Mouse (Mus musculus) urinary bladder, adult 18-20 months (tissue): ENCODE results near the gene Mtr.
A peak's percentile ranks its signal among the peaks of the same experiment; 100 is the strongest.

Experiments
- DNase-seq, 2 experiments: peaks; one replicate each; pipeline ENCODE4 v3.0.0; 2022; ENCODE audit warnings: low spot score in 2 of 2, mixed read lengths in 2 of 2

The Mtr gene

DNA sequence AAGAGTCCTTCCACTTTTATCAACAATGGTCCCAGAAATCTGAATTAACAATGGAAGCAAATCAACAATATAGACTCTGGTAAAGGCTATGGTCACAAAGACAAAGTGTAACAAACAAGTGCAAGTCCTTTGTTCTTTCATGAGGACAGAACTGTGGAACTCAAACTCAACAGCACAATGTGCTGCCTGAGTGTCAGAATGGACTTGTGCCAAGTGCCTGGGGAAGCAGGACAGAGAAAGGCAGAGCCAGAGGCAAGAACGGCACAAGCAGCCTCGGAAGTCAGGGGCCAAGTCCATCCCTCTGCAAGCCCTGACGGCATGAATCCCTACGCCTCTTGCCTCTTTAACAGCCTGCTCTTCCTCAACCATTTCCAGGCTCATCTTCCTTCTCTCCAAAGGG lies 13.9 kb downstream of the Mtr start:
- DNase-seq: no peak

DNA sequence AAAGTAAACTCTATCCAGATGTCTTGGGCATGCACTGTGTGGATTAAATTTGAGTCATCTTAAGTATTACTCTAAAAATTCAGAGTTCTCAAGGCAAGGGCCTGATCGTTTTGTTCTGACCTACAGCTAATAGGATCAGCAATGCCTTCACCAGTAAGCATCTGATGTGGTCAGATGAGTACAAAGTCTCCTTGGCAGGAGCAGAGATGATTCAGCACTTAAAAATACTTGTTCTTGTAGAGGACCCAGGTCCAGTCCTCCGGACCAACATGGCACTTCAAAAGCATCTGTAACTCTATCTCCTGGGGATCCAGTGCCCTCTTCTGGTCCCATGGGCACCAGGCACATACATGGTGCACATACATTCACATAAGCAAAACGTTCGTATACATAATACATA lies 25.8 kb downstream of the Mtr start:
- no peak for DNase-seq

DNA sequence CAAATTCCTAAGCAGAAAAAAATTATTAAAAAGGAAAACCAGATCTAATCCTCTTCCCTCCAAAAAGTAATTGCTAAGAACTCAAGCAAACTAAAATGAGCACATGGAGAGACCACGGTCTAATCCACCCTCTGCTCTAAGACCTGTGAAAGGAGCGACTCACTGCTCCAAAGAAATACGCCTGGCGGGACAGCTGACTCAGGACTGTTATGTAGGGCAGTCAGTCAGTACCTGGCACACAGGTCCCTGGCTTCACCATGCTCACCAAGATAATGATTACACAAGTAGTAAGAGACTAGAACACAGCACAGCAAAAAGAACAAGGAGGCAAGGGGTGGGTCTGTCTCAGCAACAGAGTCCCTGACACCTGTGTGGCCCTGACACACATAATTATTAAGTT lies 29.7 kb downstream of the Mtr start:
- no peak for DNase-seq

DNA sequence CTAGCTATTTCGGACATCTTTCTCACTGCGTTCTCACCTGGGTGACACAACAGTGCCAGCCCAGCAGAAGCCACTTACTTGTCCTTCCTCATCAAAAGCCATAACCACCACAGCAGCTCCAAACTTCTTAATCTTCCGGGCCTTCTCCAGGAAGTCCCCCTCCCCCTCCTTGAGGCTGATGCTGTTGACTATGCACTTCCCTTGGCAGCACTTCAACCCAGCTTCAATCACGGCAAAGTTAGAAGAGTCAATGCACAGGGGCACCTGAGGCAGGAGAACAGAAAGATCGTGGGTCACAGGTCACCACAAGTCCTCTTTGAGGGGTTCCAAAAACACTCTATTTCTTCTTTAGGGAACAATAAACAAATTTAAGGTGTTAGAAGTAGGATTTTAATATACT lies 30.3 kb downstream of the Mtr start:
- no peak for DNase-seq

DNA sequence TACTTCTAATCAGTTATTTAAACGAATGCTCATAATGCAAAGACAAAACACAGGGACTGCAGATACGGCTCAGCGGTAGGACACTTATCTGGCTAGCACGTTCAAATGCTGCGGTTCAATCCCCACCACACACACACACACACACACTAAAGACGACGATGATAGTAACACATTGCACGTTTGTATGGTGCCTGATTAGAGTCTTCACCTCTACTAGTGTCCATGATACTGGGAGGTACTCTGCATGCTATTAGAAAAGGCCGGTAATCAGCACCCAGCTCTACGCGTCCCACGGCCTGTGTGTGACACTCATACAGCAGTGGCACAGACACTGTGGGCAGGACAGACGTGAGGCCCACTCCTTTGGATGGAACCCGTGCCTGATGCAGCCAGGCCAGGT lies 39.3 kb downstream of the Mtr start:
- DNase-seq: no peak

DNA sequence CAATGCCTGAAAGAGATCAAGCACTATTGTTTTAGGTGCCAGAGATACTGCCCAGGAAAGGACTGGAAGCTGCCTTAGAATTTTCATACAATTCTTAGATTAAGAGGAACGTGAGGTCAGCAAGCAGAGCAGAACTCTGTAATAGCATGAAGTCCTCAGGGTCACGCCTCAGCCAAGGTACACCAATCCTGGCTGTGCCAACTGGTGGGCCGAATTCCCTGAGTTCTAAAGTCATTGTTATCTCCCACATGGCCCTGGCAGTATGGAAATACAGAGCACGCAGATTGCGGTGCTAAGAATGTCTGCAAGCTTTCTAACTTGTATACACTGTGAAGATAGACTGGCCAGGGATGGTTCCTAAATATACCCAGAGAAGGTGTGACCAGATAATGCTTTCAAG lies 43.0 kb downstream of the Mtr start:
- DNase-seq: no peak

DNA sequence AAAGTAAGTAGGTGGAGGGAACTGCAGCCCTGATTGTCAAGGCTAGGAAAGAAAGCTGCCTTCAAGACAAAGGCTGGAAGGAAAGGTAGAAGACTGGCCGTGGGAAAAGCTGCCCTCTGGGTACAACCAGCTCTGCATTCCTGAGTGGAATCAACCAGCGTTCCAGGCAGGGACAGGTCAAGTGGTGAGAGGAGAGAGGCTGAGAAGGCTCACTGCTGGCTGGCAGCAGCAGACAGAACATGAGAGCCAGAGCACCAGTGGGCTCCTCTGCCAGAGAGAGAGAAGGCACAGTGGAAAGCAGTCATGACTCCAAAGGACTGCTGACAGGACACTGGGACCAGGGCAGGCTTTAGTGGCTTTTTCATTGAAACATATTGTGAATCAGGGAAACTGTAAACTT lies 46.9 kb downstream of the Mtr start:
- DNase-seq: no peak

DNA sequence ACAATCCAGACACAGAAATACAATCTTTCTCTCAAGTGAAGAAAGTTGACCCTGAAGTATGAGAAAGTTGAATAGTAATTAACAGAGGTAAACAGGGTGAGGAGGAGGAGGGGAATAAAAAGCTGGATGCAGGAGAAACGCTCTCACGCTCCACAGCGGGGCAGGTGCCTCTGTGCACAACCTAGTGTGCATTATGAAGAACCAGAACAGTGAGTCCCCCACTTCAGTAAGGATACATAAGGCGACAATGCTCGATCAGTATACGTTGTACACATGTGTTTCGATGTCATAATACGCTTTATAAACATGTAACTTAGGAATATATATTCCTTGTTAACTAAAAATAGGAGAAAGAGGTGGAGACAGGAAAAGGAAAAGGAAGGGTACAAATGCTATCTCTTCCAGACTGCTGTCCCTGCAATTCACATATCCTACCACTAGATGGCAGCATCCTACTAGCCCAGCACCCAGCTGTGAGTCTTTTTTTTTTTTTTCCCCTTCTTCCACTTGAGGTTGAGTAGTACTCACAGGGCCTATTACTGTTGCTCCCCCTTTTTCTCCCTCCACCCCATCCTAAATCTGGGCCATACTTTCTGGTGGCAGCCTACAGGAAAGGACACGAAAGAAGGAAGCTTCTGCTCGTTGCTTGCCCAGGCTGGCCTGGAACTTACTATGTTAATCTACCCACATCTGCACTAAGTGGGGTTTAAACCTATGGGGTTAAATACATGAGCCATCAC lies 47.7 kb downstream of the Mtr start:
- DNase-seq: peak in 1 of 2 experiments; percentile 12

DNA sequence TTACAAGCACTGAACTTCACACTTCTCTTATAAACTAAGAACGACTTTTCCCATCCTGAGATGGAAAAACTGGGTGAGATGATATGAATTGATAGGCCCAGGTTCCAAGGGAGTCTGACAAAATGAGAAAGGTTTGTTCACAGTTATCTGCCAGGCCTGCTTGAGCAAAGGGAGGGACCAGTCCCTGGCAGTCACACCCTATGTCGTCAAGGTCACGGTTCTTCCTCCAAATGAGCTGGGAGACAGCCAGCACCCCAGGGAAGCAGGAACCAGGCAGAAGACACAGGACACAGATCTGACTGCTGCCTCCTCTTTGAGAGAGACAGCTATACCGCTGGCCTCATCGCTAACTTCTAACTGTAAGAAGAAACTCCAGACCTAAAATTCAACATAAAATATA lies 57.5 kb downstream of the Mtr start:
- DNase-seq: no peak

DNA sequence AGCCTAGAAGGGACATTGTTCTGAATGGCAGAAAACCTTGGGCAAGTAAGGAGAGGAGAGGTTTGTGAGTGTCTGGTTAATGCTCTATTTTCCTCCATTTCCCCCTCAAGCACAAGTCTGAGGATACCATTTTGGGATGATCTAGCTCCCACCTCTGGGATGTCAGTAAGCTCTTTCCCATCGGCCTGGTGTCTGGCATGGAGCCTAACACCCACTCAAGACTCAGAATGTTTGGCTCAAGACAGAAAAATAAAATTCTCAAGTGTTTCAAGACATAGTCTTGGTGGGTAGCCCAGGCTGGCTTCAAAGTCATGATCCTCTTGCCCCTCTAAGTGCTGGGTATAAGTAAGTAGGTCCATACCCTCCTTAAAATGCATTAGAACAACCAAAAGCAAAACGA lies 59.4 kb downstream of the Mtr start:
- no peak for DNase-seq

DNA sequence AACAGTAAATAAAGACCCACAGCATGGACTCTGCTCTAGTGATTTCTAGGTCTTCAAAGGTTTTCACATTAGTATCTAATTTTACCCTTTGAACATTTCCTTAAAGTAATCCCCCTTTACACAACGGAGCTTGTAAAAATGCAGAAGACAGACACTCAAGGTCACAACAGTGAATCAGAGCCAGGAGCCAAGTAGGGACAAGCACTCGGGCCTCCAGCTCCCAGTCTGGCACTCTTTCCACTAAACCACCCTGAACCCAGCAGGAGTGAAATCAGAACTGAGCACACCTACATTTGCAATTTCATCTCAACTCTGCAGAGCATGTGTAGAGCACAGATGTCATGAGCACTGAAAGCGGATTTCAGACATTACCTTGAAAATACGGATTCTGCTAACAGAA lies 61.1 kb downstream of the Mtr start:
- DNase-seq: no peak

DNA sequence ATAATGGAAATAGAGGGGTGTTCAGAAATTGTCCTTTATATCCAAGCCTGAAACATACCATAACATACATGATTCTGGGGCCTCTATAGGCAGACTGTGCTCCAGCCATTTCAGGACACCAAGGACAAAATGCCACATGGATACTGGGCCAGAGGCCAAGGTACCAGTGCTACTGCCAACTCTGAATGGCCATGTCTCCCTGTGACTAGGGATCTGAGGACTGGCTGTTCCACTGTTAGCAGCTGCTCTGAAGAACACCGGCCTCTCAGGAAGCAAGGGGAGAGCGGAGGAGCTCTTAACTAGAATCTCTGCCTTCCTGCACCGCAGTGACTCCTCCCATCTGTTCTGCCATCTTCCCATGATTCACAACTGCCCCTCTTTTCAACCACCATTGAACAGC lies 61.9 kb downstream of the Mtr start:
- no peak for DNase-seq

DNA sequence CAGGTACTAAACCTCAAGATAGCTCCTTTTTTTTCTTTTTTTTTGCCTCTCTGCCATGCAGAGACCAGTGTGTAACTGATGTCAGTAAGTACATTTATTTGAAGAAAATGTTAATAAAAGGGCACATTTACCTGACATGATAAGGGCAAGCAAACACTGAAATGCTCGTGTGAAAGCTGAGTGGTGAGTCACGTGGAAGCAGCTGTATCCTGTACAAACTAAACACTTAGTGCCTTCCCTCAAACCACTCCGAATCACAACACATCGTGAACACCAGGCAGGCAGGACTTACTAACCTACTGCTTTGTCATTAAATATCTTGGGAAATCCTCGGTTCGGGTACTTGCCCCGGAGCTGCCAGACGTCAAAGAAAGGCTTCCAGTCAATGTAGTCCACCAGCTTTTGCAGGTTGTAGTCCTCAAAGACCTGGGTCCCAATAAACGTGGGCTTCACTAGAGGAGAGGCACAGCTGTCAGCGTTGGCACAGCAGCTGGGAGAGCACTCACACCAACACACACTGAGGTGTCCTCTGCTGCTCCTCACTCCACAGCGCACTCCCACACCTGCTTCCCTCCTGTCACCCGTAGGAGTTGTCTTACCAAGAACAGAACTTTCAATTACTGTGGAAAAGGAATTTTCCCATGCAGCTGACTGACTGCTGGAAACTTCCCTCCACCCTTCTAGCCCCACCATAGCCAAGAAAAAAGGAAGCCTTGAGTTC lies 62.8 kb downstream of the Mtr start:
- no peak for DNase-seq

DNA sequence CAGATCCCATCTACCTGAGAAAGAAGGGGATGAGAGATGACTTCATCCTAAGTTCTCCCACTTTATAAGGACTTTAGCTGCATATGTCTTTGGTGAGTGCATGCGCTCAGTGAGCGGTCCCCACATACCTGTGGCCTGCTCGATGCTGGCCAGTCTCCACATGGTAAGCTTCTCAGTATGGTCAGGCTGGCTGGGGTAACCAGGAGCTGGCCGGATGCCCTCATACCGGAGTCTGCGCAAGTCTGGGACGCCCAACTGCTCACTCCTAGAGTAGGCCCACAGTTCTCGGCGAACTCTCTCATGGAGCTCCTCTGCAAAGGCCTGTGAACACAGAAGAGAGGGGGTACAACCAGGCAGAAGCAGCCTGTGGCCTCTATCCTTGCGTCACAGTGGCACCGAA lies 68.7 kb downstream of the Mtr start:
- no peak for DNase-seq

DNA sequence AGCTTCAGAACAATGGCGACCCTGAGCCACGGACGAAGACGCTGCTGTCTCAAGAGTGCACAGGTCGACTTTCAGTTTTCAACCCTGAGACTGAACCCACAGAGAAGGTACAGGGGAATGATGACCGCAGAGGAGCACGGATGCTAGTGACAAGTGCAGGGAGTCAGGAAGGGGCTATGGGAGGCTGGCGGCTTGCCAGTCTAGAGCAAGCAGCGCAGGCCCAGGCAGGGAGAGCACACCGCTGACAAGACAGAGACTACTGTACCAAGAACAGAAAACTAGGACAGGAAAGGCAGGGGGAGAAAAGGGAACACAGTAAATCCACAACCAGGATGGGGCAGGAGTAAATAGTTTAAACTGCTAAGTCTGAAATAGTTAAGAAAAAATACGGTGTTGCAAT lies 69.1 kb downstream of the Mtr start:
- DNase-seq: no peak

DNA sequence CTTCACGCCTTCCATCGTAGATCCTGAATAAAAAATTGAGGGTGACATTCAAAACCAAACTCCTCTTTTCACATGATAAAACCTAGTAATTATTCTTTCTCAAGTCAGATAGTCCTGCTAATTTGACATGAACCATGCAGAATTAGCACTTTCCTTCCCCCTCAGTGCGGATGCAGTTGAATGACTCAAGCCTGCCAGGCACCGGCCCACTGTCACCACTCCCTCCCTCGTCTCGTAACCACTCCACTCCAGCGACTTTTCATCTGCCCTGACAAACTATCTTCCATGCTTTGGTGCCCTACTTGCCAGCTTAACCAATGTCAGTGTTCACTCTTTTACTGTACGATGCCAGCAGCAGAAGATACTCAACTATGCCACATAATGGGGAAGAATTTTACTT lies 78.4 kb downstream of the Mtr start:
- no peak for DNase-seq

DNA sequence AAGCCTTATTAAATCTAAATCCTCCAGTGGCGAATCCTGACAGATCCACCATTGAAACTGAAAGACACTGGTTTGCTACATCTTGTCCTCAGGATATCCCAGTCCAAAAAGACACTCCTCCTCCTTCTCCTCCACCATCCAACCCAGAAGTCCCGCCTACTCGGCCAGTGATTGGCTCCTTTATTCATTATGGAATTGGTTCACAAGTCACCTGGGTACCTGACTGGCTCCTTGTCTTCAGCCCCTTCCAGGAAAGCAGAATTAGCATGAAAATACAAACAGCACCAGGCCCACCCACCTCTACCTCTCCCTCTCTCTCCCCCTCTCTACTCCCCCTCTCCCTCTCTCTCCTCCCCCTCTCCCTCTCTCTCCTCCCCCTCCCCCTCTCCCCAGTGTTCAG lies 81.2 kb downstream of the Mtr start:
- DNase-seq: no peak

DNA sequence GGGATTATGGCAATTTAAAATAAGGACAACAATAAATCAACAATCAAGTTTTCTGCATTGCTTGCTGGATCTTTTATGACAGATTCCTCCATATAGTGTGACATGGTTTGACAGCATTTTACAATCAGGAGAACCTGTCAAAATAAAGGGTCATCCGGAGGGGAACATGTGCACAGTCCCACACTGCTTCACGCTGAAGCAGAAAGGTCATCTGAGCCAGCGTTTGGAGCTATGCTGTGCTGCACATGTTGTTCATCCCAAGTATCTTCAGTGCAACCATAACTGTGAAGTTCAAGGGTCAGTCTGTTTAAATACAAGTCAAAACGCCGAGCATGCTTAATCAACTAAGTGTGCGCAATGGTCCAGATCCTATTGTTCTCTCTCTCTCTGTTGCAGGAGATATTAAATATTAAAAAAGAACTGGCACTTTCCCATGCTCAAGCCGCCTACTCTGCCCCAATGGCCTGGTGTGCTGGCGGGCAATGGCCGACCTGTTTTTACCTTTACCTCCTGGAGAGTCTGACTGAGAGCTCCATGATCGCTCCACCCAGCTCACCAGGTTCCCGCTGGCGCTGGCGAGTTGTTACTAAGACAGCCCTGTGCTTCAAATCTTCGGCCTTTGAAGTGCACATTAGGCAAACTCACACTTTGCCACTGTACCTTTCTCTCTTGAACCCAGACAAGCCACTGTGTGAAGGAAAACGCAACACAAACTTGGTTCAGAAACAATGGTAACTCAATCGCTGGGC lies 81.8 kb downstream of the Mtr start:
- DNase-seq: no peak

DNA sequence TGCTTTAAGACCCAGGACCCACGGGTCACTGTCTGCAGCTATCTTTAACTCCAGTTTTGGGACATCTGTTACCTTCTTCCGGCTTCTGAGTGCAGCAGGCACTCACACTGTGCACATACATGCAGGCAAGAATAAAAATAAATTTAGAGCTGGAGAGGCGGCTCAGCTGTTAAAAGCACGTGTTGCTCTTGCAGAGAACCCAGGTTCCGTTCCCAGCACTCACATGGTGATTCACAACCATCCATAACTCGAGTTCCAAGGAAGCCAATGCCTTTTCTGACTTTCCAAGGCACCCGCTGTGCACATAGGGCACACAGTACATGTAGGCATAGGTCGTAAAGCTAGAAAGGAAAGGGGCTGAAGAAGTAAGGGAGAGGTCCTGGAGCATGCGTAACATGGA lies 90.6 kb downstream of the Mtr start:
- no peak for DNase-seq

DNA sequence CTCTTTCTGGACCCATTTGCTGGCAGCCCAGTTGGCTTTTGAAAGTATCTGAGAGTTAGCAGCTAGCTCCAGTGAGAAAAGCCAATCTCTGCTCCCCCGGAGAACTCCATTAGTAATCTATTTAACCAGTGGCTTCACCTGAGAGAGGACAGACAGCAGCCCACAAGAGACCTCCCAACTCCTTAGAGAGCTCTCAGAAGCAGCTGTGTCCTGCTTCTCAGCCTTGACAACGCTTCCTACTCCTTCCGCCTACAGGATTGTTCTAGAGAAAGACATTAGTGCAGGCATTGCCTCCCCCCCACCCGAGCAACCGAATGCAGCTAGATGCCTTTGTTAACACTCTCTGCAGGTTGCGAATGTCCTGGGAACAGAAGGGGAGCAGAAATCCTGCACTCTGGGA lies 91.5 kb downstream of the Mtr start:
- DNase-seq: no peak

DNA sequence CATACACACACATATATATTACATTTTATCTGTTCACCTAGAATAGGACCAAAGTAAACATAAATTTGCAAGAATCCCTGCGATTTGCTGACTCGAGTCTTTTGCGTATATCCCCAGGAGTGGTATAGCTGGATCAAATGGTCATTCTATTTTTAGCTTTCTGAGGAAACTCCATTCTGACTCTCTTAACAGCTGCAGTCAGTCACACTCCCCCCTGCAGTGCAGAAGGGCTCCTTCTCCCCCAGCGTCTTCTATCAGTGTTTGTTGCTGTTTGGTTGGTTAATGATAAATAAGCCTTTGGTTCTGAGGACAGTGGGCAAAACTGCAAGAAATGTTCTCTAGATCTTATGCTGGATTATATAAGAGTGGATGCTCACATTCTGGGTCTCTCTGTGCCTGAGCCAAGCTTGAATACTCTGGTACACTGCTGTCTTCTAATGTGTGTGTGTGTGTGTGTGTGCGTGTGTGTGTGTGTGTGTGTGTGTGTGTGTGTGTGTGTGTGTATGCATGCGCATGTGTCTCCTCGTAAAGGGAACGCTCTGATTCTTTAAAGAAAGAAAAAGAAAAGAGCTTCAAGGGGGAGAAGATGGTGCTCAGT lies 92.4 kb downstream of the Mtr start:
- no peak for DNase-seq

DNA sequence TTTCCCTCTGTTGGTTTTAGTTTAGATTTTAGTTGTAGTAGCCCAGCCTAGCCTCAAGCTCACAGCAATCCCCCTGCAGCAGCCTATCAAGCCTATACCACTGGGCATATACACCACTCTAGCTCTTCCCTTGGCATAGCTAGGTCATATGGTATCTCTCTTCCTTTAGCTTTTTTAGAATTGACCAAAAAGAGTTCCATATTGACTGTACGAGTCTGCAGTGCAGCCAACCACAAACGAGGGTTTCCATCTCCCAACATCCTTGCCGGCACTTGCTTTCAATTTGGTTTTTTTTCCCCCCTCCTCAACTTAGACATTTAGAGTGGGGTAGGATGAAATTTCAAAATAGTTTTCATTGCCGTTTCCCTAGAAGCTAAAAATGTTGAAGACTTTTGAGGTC lies 95.5 kb downstream of the Mtr start:
- no peak for DNase-seq

DNA sequence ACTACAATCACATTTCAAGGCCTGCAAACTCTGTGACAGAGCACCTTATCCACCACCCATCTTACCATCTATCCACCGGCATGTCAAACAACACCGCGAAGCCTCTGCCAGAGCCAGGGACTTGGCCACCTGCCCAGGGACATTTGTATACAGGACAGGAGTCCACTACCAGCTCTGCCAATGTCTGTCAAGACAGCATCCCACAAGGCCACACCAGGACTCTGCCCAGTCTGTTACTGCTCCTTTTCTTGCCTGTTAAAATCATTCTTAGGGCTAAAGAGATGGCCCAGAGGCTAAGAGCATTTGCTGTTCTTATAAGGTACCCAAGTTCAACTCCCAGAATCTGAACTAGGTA lies 97.8 kb downstream of the Mtr start:
- DNase-seq: no peak
